In the genomic region with DNA sequence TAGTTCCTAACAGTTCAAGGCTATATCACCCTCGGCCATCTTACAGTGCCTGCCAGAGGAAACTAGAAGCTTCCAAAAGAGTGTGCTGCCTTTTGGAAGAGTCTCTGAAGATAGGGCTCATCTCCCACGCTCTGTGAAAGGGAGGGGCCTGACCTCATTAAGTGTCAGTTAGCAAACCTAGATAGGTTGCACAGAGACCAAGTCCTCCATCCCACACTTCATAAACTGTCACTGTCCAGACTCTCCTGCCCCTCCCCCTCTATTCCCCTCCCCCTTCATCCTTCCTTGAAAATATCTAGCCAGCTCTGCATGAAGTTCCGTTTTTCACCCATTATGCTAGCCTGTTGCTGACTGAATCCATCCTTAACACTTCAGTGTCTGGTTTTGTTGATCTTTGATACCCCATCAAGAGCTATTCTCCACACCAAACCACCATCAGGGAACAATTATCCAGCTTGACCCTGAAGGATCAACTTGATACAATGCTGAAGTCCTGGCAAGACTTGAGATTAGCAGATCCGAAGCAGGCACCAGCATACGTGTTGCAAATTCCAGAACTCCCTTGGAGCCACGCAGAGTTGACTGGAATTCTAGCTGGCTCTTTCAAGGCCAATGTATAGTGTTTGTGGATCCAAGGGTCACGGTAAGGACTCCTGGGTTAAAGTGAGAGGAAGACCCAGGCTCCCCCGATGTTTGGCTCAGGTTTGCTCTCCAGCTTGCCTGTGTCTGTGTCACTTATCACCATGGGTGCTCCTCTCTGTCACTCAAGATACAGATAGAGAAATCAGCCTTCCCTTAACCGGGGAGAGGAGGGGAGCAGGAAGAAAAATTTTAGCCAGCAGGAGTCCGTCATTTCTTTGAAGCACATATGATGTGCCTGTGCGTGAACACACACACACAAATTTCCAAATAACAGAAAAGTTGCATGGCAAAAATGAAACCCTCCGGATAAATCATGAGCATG, we compare ENCODE assay signal across 19 mouse cellular contexts. TPM values are rescaled to one million over a fixed set of nuclear protein-coding genes. Genes with fewer than 3 reads are reported as not detected.
DNase-seq lines count a peak whose midpoint lies in the region.
"Had no signal": no experiment of that assay in that cellular context is flagged by ENCODE, and none has a peak within 500 bp of the region (broad histone marks: within the 10 kb centered on the region; RNA-seq: fewer than 3 reads in every experiment).

No protein-coding gene starts in this region.

- DNase-seq in heart, adult 11 months = peak; percentile 40
- DNase-seq in heart, postnatal 4 days = no peak
- DNase-seq in urinary bladder, postnatal 4 days (ENCODE audit: low spot score in 2 of 2) = peak; percentile 10 to 22
- DNase-seq in urinary bladder, postnatal 10 days (ENCODE audit: low spot score) = no peak
- DNase-seq in forelimb bud, embryonic 11.5 days (ENCODE audit: low read depth, low spot score) = peak; percentile 37
- no peak for DNase-seq in cerebellum, adult 9-11 months
- DNase-seq in neural tube, embryonic 10.5 days (ENCODE audit: extremely low spot score, low spot score) = no peak
- no peak for DNase-seq in Muller cell, postnatal 12 days (ENCODE audit: inconsistent ontology term)
- DNase-seq: adrenal gland, postnatal 10 days; cerebellum, adult 2 months; cerebellum, postnatal 36 days; gastrocnemius, postnatal 10 days; kidney, adult 2 months; liver; lung, postnatal 36 days; thymus, postnatal 36 days had no signal

RNA-seq across cellular contexts. Expression of gene Qdpr, which starts 27.9 kb away (rescaled TPM):
- 10 to 100 TPM; 72.7 to 81.2 TPM for total RNA-seq in heart, postnatal 4 days (2021)

RNA-seq across cellular contexts. Expression of gene Clrn2, which starts 31.4 kb away (rescaled TPM):
- total RNA-seq in heart, postnatal 4 days (2021) = not detected
- total RNA-seq: adrenal gland, postnatal 10 days; gastrocnemius, postnatal 10 days; granulocyte monocyte progenitor cell, adult 5-6 weeks; layer of hippocampus, postnatal 10 days; neutrophil, adult 5-6 weeks had no signal

Comparison
In these comparisons a context has a peak if more than half of its experiments do, and no peak if none do; other contexts are left out.
1. DNase-seq: peak in heart, adult 11 months (single experiment), urinary bladder, postnatal 4 days (2 of 2) and forelimb bud, embryonic 11.5 days (single experiment); none in heart, postnatal 4 days (single experiment), urinary bladder, postnatal 10 days (single experiment), cerebellum, adult 9-11 months (single experiment), neural tube, embryonic 10.5 days (single experiment) and Muller cell, postnatal 12 days (single experiment).